26 mouse cellular contexts compared by ENCODE assay signal in genomic region chr19:58110491-58110890, GRCm38 (mm10).
"Had no signal": no experiment of that assay in that cellular context is flagged by ENCODE, and none has a peak within 500 bp of the region (broad histone marks: within the 10 kb centered on the region; RNA-seq: fewer than 3 reads in every experiment).

No protein-coding gene starts in this region.

- H3K9me3 ChIP-seq: heart, embryonic 10.5 days; heart, embryonic 12.5 days; hindbrain, embryonic 10.5 days; hindbrain, embryonic 12.5 days; intestine, embryonic 15.5 days; limb, embryonic 10.5 days; limb, embryonic 12.5 days; liver, embryonic 13.5 days; liver, embryonic 15.5 days had no signal

- ATAC-seq: hindbrain, embryonic 16.5 days; inflammation-experienced regulatory T-cells, adult 6 months; intestine, embryonic 15.5 days; intestine, postnatal 0 days had no signal

- H3K4me2 ChIP-seq: heart, embryonic 12.5 days; hindbrain, embryonic 12.5 days; hindbrain, embryonic 14.5 days; intestine, embryonic 15.5 days; limb, embryonic 12.5 days; liver, embryonic 11.5 days; liver, embryonic 13.5 days; liver, embryonic 15.5 days had no signal

- H3K9ac ChIP-seq: heart, embryonic 12.5 days; hindbrain, embryonic 12.5 days; hindbrain, embryonic 14.5 days; intestine, embryonic 15.5 days; limb, embryonic 12.5 days; liver, embryonic 13.5 days; liver, embryonic 15.5 days had no signal

- H3K36me3 ChIP-seq: heart, embryonic 10.5 days; heart, embryonic 12.5 days; hindbrain, embryonic 10.5 days; hindbrain, embryonic 12.5 days; intestine, embryonic 15.5 days; limb, embryonic 10.5 days; limb, embryonic 12.5 days; liver, embryonic 13.5 days; liver, embryonic 15.5 days had no signal

- DNase-seq: gastrocnemius, adult 2 months; gastrocnemius, postnatal 10 days; gastrocnemius, postnatal 25 days; heart, postnatal 10 days; heart, postnatal 4 days; kidney, adult 18-20 months; kidney, adult 8-10 months; kidney, postnatal 10 days; kidney, postnatal 4 days; liver; liver, embryonic 13.5 days had no signal

- H3K27ac ChIP-seq: gastrocnemius, adult 2 months; heart, embryonic 10.5 days; hindbrain, embryonic 10.5 days; hindbrain, embryonic 12.5 days; hindbrain, embryonic 14.5 days; intestine, embryonic 15.5 days; layer of hippocampus, adult 2 months; left cerebral cortex, adult 2 months; limb, embryonic 10.5 days; limb, embryonic 12.5 days; liver, embryonic 13.5 days; liver, embryonic 15.5 days had no signal

- H3K4me1 ChIP-seq: heart, embryonic 10.5 days; heart, embryonic 12.5 days; intestine, embryonic 15.5 days; liver, embryonic 13.5 days; liver, embryonic 15.5 days had no signal

- H3K27me3 ChIP-seq: heart, embryonic 12.5 days; hindbrain, embryonic 12.5 days; intestine, embryonic 15.5 days; limb, embryonic 12.5 days; liver, embryonic 13.5 days; liver, embryonic 15.5 days had no signal

- H3K4me3 ChIP-seq: gastrocnemius, adult 2 months; heart, embryonic 10.5 days; heart, embryonic 12.5 days; hindbrain, embryonic 10.5 days; hindbrain, embryonic 12.5 days; intestine, embryonic 15.5 days; layer of hippocampus, adult 2 months; left cerebral cortex, adult 2 months; limb, embryonic 10.5 days; limb, embryonic 12.5 days; liver, embryonic 13.5 days; liver, embryonic 15.5 days had no signal
